Mouse (Mus musculus): Measurements from ENCODE around the gene Tfec.

Gene Tfec

DNA sequence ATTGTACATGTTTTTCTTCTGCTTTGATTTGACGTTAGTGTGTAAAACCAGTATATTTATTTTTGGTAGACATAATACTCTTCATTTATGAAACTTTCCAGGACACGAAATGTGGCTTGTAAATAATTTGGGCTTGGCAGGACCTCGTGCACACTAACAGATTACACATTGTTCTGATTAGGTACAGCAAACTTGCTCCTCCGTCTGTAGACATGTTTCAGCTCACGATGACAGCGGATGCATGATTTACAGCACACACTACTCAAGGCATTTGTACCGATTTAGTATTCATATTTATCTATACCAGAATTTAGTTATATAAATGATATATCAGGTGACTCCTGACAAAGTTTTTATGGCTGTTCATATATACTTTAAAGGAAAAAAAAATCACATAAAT is 104.2 kb downstream of the Tfec start:
- no peak for DNase-seq (ENCODE audit: low spot score)

DNA sequence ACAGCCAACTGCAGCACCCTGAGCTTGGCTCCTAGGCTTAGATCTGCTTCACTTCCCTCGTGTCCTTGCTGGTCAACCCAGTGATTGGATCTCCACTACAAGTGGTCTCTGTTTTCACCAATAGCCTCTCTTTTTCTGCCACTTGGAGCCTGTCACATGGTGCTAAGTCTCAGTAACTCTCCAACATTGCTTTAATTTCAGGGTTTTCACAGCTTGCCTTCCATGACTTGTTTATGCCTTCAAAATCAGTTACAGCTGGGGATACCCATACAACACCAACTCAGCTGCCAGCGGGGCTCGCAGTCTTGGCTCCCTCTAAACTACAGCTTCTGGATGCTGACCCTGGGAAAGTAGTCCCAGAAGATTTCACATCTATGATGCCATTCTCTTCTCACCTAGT is 113.1 kb downstream of the Tfec start:
- DNase-seq (ENCODE audit: low spot score), result no peak
